9 mouse cellular contexts compared by ENCODE assay signal in the genomic region with DNA sequence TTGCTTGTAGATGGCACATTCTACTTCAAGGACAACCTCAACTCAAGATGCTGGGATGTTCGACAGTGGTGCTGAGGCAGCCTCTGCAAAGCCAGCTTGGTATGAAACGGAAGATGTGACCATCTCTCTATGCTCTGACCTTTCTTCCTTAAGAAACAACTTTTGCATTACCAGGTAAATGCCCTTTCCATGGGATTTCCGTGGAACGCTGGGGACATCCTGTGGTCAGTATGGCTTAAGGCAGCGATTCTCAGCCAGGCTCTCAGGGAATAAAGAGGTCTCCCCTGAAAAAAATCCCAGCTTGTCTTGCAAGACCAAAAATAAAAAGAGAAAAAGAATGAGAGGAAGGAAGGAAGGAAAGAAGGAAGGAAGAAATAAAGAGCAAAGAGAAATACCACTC.
DNase-seq lines count a peak whose midpoint lies in the region; ATAC-seq and TF ChIP-seq lines count a peak whose summit lies in the region.
"Had no signal": no experiment of that assay in that cellular context is flagged by ENCODE, and none has a peak within 500 bp of the region (broad histone marks: within the 10 kb centered on the region; RNA-seq: fewer than 3 reads in every experiment).

No protein-coding gene starts in this region.

- peak overlapping the region; percentile 41; the same call in 1 of the 2 replicates for H3K4me2 ChIP-seq in forebrain, postnatal 0 days (ENCODE audit: low read depth)
- H3K4me2 ChIP-seq in forebrain, embryonic 15.5 days (replicated peaks) = no peak overlapping the region
- H3K4me2 ChIP-seq in lung, embryonic 14.5 days = no peak overlapping the region
- H3K4me2 ChIP-seq: liver, embryonic 15.5 days had no signal

- 46% methylated on average over 5 of the region's 5 CpGs for WGBS in forebrain, postnatal 0 days
- 40% methylated on average over 5 of the region's 5 CpGs for WGBS in forebrain, embryonic 15.5 days
- WGBS in lung, embryonic 14.5 days = 42% methylated on average over 5 of the region's 5 CpGs

- no peak overlapping the region for H3K4me3 ChIP-seq in forebrain, postnatal 0 days (ENCODE audit: low read depth, low read length)
- H3K4me3 ChIP-seq in forebrain, embryonic 15.5 days = no peak overlapping the region
- H3K4me3 ChIP-seq in lung, embryonic 14.5 days (ENCODE audit: low read depth, low read length) = no peak overlapping the region
- H3K4me3 ChIP-seq: liver, embryonic 15.5 days had no signal

- TF ChIP-seq CTCF in forebrain, postnatal 0 days (IDR thresholded peaks at IDR 0.05; ENCODE audit: low read depth) = peak; percentile 76
- TF ChIP-seq CTCF in lung, embryonic 14.5 days (IDR thresholded peaks at IDR 0.05; ENCODE audit: low read depth) = peak; percentile 65

- no peaks in the 10 kb centered on the region for H3K36me3 ChIP-seq in forebrain, postnatal 0 days (ENCODE audit: insufficient read depth)
- no peaks in the 10 kb centered on the region for H3K36me3 ChIP-seq in forebrain, embryonic 15.5 days
- H3K36me3 ChIP-seq in lung, embryonic 14.5 days (ENCODE audit: insufficient read depth) = no peaks in the 10 kb centered on the region
- H3K36me3 ChIP-seq: liver, embryonic 15.5 days had no signal

- no peaks in the 10 kb centered on the region for H3K9me3 ChIP-seq in forebrain, postnatal 0 days (ENCODE audit: low read length)
- H3K9me3 ChIP-seq in forebrain, embryonic 15.5 days = no peaks in the 10 kb centered on the region
- H3K9me3 ChIP-seq in lung, embryonic 14.5 days (ENCODE audit: low read depth, low read length) = no peaks in the 10 kb centered on the region
- H3K9me3 ChIP-seq: liver, embryonic 15.5 days had no signal

- ATAC-seq in forebrain, postnatal 0 days = peak; percentile 47; the same call in 1 of the 2 replicates
- no peak for ATAC-seq in forebrain, embryonic 15.5 days (replicated peaks)
- ATAC-seq in lung, embryonic 14.5 days (ENCODE audit: insufficient read depth) = no peak

- H3K27ac ChIP-seq in forebrain, postnatal 0 days (ENCODE audit: low read depth, low read length) = no peak overlapping the region
- H3K27ac ChIP-seq in forebrain, embryonic 15.5 days (replicated peaks) = no peak overlapping the region
- no peak overlapping the region for H3K27ac ChIP-seq in lung, embryonic 14.5 days (ENCODE audit: low read depth)
- H3K27ac ChIP-seq: liver, embryonic 15.5 days had no signal

- H3K4me1 ChIP-seq in forebrain, postnatal 0 days (ENCODE audit: insufficient read depth) = no peaks in the 10 kb centered on the region
- H3K4me1 ChIP-seq in forebrain, embryonic 15.5 days = peaks cover 13% of the 10 kb centered on the region
- H3K4me1 ChIP-seq in lung, embryonic 14.5 days (ENCODE audit: insufficient read depth) = no peaks in the 10 kb centered on the region
- H3K4me1 ChIP-seq: liver, embryonic 15.5 days had no signal

- peak; percentile 74 for DNase-seq in forebrain, postnatal 0 days
- DNase-seq in lung, embryonic 14.5 days = peak; percentile 75
- no peak for DNase-seq in lung, postnatal 4 days
- peak; percentile 30 for DNase-seq in embryo, embryonic 11.5 days (ENCODE audit: low read depth, low spot score)
- peak; percentile 60 for DNase-seq in mesoderm, embryonic 11.5 days (ENCODE audit: low read depth, low spot score)
- DNase-seq in urinary bladder, adult 18-20 months (ENCODE audit: low spot score in 2 of 2) = no peak
- DNase-seq in urinary bladder, postnatal 4 days (ENCODE audit: low spot score in 2 of 2) = no peak

- no peaks in the 10 kb centered on the region for H3K27me3 ChIP-seq in forebrain, postnatal 0 days (ENCODE audit: insufficient read depth, low read length)
- no peaks in the 10 kb centered on the region for H3K27me3 ChIP-seq in forebrain, embryonic 15.5 days
- H3K27me3 ChIP-seq in lung, embryonic 14.5 days (ENCODE audit: insufficient read depth, low read length) = no peaks in the 10 kb centered on the region
- H3K27me3 ChIP-seq: liver, embryonic 15.5 days had no signal

- no peak overlapping the region for H3K9ac ChIP-seq in forebrain, postnatal 0 days
- H3K9ac ChIP-seq in forebrain, embryonic 15.5 days (replicated peaks) = no peak overlapping the region
- no peak overlapping the region for H3K9ac ChIP-seq in lung, embryonic 14.5 days
- H3K9ac ChIP-seq: liver, embryonic 15.5 days had no signal

Comparison
In these comparisons a context has a peak if more than half of its experiments do, and no peak if none do; other contexts are left out.
1. DNase-seq: peak in forebrain, postnatal 0 days (single experiment), lung, embryonic 14.5 days (single experiment), embryo, embryonic 11.5 days (single experiment) and mesoderm, embryonic 11.5 days (single experiment); none in lung, postnatal 4 days (0 of 2), urinary bladder, adult 18-20 months (0 of 2) and urinary bladder, postnatal 4 days (0 of 2).